Mouse (Mus musculus): ENCODE data around the gene Itsn2.

Itsn2 gene

GRCm38 (mm10) chr12:4708881-4709604 lies 116.6 kb downstream of the Itsn2 start:
- no peak for DNase-seq (ENCODE audit: inconsistent ontology term)

- DNase-seq (ENCODE audit: inconsistent ontology term), result no peak
Observed at GRCm38 (mm10) chr12:4709926-4710325, 117.5 kb downstream of the Itsn2 start.

GRCm38 (mm10) chr12:4713361-4713760 lies 120.9 kb downstream of the Itsn2 start:
- no peak for DNase-seq (ENCODE audit: inconsistent ontology term)

GRCm38 (mm10) chr12:4715606-4716005 lies 123.2 kb downstream of the Itsn2 start:
- no peak for DNase-seq (ENCODE audit: inconsistent ontology term)

GRCm38 (mm10) chr12:4717417-4717816 lies 125.0 kb downstream of the Itsn2 start:
- DNase-seq (ENCODE audit: inconsistent ontology term), result peak; percentile 8

- no peak for DNase-seq (ENCODE audit: inconsistent ontology term)
Observed at GRCm38 (mm10) chr12:4719066-4719761, 126.8 kb downstream of the Itsn2 start.

- DNase-seq (ENCODE audit: inconsistent ontology term), result no peak
Observed at GRCm38 (mm10) chr12:4719762-4720754, 127.6 kb downstream of the Itsn2 start.

- DNase-seq (ENCODE audit: inconsistent ontology term), result no peak
Observed at GRCm38 (mm10) chr12:4729165-4729564, 136.7 kb downstream of the Itsn2 start.

GRCm38 (mm10) chr12:4731629-4732028 lies 139.2 kb downstream of the Itsn2 start:
- DNase-seq (ENCODE audit: inconsistent ontology term), result no peak

GRCm38 (mm10) chr12:4732332-4732731 lies 139.9 kb downstream of the Itsn2 start:
- DNase-seq (ENCODE audit: inconsistent ontology term), result no peak

- no peak for DNase-seq (ENCODE audit: inconsistent ontology term)
Observed at GRCm38 (mm10) chr12:4738031-4738576, 145.7 kb downstream of the Itsn2 start, which contains the start of gene Fam228a. Gene Fam228a (minus strand): TSS chr12:4738430.

- DNase-seq (ENCODE audit: inconsistent ontology term), result peak; percentile 2
Observed at GRCm38 (mm10) chr12:4740823-4741222, 148.4 kb downstream of the Itsn2 start.

- DNase-seq (ENCODE audit: inconsistent ontology term), result no peak
Observed at GRCm38 (mm10) chr12:4742183-4742582, 149.7 kb downstream of the Itsn2 start.

GRCm38 (mm10) chr12:4744486-4744885 lies 152.0 kb downstream of the Itsn2 start:
- no peak for DNase-seq (ENCODE audit: inconsistent ontology term)

- DNase-seq (ENCODE audit: inconsistent ontology term), result peak; percentile 96
Observed at GRCm38 (mm10) chr12:4754451-4754850, 162.0 kb downstream of the Itsn2 start.

GRCm38 (mm10) chr12:4757060-4757459 lies 164.6 kb downstream of the Itsn2 start:
- no peak for DNase-seq (ENCODE audit: inconsistent ontology term)

All from Muller cell, postnatal 12 days (primary cell).